Mouse (Mus musculus) adrenal gland, adult 2 months (tissue): ENCODE data around the gene Srbd1. TPM values are rescaled to one million over a fixed set of nuclear protein-coding genes. Genes with fewer than 3 reads are reported as not detected.

Experiments used
- DNase-seq: peaks from one replicate; pipeline ENCODE4 v3.0.0; 2021
- polyA plus RNA-seq: library from polyadenylated mRNA; depleted of rRNA; stranded (reverse); fragments of >200 nt; gene quantifications from 2 replicates; pipeline ENCODE4 v1.2.3, GENCODE M21; 2012
- total RNA-seq, 2 experiments: library from RNA; stranded (reverse); gene quantifications; 2 replicates each; pipeline ENCODE4 v1.2.3; 2021

Srbd1 gene
- total and polyA plus RNA-seq, 3 experiments, result 1.3 to 18.2 (median 13.8) TPM

DNA sequence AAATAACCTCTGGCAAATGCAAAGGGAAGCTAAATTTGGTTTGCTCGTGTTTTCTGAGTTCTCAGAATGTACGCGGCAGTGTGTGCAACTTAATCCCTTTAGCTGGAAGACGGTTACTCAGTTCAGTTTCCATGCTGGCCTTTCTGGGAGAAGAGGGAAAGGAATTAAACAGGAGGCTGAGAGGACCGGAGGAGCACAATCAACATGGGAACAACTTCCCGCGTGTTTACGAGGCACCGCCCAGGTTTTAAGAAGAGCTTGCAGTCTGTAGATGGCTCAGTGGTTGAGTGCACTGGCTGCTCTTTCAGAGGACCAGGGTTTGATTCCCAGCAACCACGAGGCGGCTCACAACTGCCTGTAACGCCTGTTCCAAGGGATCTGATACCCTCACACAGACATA, 109.8 kb downstream of the Srbd1 start:
- DNase-seq, result no peak

DNA sequence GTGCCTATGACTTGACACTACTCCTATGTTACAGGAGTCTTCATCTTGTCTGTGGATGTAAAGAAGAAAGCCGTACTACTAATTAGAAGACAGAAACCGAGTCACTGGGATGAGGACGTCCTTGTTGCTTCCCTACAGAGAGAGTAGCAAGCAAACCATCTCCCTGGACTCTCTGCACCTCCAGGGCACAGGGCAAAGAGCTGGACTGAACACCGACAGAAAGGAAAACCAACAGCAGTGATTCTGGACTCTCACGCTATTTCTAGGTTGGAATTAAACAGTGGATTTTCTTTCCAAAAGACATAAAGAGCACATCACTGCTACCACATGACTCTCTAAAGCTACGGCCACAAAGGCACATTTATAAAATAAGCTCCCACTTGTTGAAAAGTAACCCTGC, 110.3 kb downstream of the Srbd1 start:
- no peak for DNase-seq

DNA sequence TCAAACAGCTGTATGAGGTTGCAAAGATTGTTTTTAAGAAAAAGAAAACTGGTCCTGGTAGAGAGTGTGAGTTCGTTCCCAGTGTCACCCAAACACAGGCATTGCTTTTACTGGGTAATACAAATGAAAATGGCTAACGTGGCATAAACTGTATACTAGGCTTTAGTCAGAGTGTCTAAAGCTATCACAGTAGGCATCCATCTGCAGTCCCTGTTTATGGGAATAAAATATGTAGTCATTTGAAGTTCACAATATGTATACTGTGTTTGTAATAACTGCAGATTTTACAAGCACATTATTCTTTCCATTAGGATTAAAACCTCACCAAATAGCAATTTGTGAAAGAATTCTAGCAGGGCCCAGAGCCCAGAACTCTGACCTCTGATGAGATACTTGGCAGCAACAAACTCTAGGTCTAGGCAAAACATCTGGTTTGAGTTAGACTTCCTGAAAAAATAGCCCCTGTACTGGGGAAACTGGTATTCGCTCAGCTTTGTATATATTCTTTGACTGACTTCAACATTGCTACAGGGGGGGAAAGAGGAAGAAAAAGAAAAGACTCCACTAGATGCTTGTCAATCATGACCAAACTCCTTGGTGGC, 112.8 kb downstream of the Srbd1 start:
- DNase-seq, result no peak

DNA sequence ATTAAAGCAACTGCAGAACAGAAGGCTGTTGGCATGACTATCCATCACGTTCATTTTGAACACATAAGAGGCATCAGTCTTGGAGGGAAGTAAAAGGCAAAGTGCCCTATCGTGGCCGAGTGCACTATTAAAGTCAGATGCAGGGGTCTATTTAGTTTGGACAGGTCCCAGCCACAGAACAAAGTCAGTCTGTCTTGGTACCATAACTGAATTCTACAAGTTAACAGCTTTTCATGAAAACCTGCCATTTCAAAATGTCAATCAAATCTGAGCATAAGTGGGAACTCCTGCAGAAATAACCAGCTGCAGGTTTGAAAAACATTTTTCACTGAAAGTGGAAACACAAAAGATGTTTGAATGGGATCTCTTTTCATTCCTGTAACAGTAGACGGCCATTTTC, 115.0 kb downstream of the Srbd1 start:
- DNase-seq, result no peak

DNA sequence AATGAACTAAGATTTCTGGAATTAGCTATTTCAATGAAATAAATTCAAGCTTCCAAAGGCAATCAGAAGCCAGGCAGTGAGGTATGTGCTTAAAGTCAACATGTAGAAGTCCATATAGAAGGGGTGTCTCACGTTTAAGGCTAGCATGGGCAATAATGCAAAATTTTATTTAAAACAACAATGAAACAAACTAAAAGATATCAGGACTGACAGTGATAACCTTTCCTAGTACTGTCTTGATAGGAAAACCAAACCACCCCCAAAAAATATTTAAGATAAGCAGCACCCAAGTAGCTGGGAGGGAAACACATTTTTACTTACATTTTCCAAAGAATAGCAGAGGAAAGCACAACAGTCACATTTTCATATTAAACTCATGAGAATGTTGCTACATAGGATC, 115.8 kb downstream of the Srbd1 start:
- DNase-seq, result no peak

DNA sequence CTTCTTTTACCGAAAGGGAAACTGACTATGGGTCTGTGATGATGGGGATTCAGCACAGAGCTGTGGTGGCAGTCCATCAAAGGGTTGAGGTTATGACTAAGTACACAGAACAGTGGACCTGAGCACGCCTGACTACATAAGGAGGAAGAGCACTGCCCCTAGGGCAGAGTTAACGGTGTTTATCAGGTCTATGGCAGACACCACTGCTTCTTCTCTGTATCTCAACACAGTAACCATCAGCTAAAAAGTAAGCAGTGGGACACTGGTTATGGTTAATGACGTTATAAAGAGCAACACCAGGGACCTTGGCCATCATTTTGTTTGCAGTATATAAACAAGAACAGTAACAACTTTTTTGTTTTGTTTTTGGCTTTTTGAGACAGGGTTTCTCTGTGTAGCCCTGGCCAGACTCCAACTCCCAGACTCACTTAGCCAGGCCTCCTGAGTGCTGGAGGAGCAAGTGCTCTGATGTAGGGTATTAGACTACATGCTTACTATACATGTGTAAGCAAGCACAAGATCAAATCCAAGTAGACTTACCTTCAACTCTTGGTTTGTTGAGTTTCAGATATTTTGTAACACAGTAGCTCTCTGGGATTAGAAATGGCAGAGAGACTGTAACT, 117.3 kb downstream of the Srbd1 start:
- no peak for DNase-seq

DNA sequence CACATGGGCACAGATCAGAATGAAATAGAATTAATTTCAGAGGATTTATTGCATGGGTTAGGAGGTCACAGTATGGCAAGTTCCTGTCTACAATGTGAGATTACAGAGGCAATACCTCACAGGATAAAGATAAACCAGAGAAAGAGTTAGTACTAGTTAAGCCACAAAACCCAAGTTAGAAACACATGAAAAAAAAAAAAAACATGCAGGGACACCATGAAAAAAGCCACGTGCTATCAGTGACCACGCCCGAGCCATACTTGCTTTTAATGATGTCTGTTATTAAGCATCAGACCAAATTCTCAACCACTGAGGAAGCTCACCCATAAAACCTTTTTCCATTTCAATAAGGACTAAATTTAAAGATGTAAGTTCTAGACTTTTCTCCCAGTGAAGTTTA, 120.4 kb downstream of the Srbd1 start:
- DNase-seq, result no peak

DNA sequence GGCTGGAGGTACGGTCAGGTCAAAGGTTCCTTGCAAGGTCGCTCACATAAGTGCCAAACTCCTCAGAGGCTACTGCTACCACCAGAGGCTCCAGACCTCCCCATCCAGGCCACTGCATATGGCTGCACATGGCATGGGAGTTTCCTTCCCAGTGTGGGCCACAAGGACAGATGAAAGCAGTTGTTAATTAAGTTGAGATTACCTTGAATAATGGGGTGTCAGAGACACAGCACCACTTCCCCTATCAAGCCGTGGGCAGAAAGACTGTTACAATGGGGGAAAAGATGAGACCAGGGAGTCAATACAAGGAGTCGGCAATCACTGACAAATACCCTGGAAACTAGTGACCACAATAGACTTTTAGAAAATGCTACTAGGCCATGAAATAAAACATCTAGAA, 122.6 kb downstream of the Srbd1 start:
- no peak for DNase-seq

DNA sequence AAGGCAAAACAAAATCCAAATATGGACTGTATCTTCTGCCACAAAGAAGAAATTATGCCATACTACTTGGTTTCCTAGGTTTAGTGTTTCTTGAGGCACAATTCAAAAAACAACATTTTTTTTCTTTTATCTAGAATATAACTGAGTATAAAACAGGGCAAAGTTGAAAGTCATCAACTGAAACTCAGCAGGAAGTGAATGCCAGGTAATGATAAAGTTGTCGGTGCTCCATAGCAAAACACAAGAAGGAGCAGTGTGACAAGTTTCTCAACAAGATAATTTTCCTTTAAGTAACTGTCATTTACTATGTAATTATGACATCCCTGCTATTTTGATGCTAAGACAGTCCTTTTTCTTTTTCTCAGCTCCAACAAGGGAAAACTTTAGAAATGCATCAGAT, 123.2 kb downstream of the Srbd1 start:
- no peak for DNase-seq

DNA sequence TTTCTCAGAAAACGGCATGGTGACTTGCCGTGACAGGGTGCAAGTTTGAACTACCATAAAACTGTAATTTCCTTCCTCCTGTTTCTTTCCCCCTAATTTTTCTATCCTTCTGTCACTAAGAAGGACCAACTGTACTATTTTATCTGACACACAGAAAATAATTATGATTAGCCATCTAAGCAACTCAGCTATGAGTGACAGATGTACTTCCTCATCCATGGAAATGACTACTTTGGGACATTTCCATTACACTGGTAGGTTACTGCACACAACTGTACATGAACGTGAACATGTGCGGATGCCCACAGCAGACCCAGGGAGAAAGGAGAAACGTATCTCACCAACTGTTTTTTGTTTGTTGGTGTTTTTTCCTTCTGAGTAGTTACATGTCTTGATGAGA, 123.7 kb downstream of the Srbd1 start:
- no peak for DNase-seq

DNA sequence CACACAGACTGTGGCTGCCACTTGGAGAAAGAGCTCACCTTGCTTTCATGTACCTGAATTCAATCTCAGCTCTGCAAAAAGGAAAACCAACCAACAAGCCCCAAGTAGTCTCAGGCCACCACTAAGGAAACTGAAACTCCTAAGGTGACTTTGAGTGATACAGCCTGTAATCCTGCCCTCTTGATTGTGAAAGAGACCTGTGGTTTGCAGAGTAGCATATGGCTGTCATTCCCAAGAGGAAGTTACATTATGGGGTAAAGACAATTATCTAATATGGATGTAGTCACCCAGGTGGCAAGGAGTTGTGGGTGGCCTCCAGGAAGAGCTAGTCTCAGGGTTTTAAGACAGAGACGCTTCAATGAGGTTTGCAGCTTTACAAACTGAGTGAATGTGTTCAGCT, 125.2 kb downstream of the Srbd1 start:
- DNase-seq, result no peak

DNA sequence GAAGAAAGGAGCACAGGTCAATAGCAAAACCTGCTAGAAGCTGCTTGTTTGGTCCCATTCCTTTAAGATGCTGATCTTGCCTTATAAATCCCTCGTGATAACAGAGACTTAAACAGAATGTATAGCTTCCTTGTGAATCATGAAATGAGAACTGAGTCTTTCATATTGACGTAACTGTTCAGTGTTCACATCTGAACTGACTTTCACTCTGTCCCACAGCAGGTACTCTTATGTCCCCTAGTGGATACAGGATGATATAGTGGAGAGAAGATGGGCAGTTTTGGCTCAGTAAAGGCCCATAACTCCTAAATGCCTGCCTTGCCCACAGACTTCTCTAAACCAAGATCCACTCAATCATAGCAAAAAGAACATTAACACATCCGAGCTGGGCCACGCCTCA, 130.7 kb downstream of the Srbd1 start:
- DNase-seq, result no peak

DNA sequence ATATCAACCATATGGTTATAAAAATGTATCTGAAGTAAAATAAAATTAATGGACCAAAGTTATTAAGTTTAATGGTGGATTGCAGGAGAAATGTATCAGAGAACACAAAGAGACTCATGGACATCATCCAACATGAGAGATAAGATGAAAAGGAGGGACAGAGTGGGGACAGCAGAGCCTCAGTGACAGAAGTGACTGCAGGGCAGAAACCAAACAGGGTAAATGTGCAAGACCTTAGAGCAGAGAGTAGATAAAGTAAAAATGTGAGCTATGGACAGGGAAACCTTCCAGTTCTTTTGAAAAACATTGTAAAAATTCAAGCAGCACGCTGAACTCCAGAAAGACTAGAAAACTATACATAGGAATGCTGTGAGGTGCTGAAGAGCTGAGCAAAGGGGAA, 132.4 kb downstream of the Srbd1 start:
- DNase-seq, result no peak

DNA sequence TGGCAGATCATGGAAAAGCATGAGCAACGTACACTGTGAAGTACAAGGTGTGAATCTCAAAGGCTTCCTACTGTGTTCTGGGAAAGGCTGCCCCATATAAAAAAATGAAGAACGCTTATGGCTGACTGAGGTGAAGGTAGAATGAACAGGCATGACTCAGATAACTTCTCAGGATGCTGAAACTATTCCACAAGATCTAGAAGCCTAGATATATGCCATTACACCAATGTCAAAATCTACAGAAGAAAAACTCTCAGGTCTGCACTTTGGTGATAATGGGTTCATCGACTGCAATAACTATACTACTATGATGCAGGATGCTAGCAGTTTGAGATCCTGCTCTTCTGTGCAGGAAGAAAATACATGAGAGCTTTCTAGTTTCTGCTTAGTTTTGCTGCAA, 133.1 kb downstream of the Srbd1 start:
- DNase-seq, result no peak

DNA sequence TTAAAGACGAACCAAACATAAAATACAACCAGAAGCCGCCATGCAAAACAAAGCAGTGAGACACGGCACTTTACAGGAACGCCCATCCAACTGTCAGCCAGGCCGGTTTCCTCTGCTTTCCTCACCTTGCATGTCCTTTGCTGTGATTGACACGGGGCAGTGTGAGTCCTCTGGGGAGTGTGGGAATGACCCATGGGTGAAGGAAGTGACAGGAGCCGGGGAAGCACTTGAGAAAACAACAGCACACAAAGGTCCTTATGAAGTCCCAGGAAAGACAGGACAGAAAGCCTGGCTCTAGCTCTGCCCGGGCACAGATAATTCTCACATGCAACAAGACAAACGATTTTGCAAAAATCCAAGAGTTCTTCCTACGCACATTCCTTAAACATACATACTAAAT, 136.6 kb downstream of the Srbd1 start:
- no peak for DNase-seq

DNA sequence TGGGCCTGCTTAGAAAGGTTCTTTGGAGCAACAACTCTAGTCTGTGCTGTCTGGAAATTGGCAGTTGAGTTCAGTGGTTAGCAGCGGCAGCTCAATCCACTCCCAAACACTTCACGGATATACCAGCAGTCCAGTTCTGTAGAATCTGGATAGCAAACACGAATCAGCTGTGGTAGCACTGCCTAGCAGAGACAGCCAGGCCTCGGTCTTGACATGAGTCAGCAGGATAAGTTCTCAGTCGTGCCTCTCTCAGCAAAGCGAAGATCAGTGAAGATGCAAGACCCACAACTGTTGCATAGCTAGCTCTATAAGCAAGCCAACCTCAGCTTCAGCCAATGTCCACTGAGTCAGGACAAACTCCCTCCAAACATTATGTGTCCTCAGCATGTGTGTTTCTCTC, 142.9 kb downstream of the Srbd1 start:
- DNase-seq, result no peak

DNA sequence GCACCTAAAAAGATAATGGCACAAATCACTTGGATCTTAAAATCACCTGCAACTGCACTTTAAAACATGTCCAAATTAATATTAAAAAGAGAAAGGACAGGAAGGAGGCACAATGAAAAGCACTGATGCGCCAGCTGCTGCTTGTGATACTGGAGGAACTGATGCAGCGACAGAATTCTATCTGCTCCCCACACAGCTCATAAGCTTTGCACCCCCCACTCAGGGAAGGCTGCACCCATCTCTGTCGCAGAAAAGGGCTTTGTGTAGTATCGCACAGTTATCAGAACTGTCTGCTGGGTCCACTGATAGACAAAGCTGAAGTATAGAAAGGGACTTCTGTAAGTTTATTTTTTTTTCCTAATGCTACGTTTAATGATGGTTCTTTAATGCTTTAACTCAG, 143.3 kb downstream of the Srbd1 start:
- no peak for DNase-seq

DNA sequence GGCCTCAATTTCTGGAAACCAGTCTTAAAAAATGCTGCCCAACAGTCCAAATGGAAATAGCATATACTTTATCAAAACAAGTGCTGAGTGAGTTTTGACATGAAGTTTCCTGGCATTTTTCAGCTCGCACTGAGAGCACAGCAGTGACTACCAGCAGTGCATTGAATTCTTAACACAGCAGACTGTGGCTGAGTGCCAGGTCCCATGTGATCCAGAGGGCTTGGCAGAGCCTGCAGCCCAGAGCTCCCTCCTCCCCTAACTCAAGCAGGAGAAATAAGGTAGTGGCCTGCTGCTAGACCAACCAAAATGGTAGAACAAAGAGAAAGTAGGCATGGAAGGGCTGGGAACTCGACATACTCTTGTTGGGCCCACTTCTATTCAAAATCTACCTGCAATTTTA, 149.2 kb downstream of the Srbd1 start:
- DNase-seq, result peak; percentile 69

DNA sequence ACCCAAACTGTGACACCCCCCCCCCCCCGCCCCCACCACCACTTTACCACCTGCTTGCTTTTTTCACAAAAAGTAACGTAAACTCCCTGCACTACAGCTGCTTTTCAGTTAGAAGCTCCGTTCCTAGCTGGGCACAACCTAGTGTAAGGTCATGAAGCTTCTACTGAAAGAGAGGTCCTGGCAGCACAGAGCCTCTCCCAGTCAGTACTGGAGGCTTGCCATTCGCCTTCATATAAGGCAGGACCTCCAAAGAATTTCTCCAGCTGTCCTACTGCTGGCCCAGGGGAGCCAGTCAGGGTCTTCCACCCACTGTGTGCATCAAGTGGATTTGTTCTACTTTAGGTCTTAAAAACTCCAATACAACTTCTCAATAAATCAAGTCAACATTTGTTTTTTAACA, 149.9 kb downstream of the Srbd1 start:
- no peak for DNase-seq

DNA sequence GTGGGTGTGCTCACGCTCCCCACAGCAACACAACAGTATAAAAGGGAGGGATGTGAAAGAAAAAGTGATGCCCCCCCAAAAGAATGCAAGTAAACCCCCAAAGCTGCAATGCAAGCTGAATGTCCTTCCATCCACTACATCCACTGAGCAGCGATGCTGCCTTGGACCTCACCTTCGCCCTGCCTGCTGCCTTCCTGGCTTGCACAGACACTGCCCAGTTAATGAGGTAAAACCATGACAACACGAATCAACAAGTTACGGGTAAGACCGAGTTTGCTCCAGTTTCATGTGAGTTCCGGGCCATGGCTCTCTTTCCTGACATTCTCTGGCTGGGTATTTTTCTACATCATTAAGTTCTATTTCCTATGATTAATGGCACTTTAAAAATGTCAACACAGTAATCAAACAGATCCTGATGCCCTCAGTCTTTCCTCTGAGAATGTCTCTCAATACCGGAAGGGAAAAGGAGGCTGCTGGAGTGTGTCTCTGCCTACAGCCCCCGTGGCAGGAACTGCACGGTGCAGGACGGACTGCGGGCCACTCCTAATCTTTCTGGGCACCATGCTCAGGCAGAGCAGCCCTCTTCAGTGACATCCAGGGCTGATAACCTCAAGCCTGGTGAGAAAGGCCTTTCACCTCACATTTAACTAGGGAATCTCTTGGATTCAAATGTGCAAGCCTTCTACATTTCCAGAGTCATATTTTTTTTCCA, 155.8 kb downstream of the Srbd1 start:
- DNase-seq, result no peak

DNA sequence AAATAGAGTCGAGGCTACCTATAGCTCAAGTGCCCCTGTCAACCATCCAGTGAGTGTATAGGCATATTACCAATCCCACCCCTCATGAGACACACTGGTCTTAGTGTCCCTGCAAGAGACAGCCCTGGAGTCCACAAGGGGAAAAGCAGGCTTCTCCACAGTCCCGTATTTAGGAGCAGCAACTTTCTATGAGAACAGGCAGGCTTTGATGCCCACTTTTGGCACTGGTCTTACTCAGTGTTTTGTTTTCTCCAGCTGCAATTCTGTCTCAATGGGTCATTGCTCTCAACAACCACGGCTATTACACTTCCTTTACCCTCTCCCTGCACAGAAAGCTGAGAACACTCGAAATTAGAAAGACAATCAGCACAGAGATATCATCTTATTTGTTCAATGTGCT, 157.4 kb downstream of the Srbd1 start:
- DNase-seq, result no peak

DNA sequence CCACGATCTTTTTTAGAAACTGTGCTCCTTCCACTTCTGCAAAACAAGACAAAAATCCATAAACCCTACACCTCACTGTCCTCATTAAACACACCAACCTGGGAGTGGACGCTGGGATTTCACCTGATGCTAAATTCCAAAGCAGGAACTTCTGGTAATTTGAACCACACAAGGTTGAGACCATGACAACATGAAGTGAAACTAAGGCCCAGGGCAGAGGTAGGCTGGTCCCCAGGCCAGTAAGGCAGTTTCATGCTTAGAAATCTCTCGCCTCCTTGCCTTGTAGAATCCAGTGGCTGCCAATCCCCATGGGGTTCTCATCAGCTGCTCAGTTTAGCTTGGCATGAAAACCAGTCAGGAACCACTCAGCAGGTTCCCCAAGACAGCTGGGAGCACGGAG, 158.4 kb downstream of the Srbd1 start:
- no peak for DNase-seq

DNA sequence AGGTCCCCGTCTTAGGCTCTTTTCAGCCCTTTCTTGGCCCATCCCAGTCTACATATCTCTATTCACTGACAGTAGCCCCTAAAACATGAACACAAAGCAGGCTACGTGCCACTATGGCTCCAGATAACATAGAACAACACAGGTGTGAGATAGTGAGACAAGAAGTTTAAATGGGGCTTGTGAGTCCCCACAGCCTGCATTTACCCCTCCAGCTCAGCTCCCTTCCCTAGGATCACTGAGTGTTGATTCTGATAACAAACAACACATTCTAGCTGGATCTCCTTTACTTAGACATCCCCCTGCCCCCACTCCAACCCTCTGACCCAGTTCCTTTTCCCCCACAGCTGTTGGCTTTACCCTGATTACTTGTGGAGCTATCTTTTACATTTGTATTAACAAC, 158.8 kb downstream of the Srbd1 start:
- no peak for DNase-seq

DNA sequence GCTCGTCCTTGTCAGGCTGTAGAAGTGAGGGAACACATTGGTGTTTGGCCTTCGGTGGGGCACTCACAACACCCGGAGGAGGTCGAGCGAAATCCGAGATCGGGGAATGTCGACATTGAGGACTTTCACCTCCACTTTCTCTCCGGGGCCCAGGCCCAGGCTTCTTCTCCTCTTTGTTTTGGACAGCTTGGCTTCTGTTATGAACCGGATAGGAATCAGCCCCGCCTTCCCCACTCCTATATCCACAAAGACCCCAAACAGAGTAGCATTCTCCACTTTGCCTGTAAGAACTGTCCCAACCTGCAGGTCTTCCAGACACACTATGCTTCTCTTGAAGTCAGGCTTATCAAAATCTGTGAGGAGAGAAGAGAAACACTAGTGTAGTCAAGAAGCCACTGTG, 159.8 kb downstream of the Srbd1 start:
- no peak for DNase-seq
